Mouse (Mus musculus) T-helper 1 cell (primary cell): ENCODE results near the gene Smim22.

Source experiments
- in situ Hi-C: fragments of 300-600 bp; cut with MboI, MseI; formaldehyde crosslinking; loops from one replicate; pipeline ENCODE4 v1.15.1; 2025; ENCODE audit warnings: high pct_unique_total_duplicates

Smim22 gene

GRCm38 (mm10) chr16:5007067-5007466, at the start of gene Smim22:
TSS of gene Smim22 (plus strand) at chr16:5007288.
- in situ Hi-C loops = no loop called here

- in situ Hi-C loops = no loop called here
These were observed 49.6 kb upstream of the Smim22 start for GRCm38 (mm10) chr16:4957446-4957845.

DNA sequence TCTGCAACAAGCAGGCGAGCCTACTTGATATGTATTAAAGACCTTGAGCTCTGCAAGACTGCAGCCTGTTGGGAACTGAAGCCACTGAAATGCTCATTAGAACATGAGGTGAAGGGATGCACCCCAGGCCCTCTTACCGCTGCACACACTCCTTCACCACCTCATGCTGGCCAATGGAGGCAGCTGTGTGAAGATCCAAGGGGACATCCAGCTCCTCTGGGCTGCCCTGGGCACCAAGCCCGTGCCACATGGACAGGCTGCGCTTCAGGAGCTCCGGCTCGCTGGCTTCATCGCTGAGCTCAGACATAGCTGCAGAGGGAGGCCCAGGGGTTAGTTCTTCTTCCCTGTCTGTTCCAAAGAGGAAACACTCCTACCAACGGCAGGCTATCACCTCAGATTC, 46.8 kb upstream of the Smim22 start:
- in situ Hi-C loops = no loop called here

DNA sequence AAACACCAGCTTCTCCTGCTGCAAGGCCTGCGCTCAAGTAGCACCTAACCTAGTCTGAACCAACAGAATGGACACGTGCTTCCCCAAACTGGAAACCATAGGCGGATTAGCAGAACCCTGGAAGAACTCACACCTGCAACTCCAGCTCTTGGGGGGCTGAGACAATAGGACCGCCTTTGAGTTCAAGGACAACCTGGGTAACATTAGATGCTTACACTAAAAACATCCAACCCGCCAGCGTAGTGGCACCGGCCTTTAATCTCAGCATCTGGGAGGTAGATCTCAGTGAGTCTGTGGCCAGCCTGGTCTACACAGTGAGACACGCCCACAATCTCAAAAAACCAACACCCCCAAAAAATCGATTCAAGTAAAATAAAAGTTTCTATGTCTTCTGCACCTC, 43.7 kb upstream of the Smim22 start:
- in situ Hi-C loops = no loop called here

DNA sequence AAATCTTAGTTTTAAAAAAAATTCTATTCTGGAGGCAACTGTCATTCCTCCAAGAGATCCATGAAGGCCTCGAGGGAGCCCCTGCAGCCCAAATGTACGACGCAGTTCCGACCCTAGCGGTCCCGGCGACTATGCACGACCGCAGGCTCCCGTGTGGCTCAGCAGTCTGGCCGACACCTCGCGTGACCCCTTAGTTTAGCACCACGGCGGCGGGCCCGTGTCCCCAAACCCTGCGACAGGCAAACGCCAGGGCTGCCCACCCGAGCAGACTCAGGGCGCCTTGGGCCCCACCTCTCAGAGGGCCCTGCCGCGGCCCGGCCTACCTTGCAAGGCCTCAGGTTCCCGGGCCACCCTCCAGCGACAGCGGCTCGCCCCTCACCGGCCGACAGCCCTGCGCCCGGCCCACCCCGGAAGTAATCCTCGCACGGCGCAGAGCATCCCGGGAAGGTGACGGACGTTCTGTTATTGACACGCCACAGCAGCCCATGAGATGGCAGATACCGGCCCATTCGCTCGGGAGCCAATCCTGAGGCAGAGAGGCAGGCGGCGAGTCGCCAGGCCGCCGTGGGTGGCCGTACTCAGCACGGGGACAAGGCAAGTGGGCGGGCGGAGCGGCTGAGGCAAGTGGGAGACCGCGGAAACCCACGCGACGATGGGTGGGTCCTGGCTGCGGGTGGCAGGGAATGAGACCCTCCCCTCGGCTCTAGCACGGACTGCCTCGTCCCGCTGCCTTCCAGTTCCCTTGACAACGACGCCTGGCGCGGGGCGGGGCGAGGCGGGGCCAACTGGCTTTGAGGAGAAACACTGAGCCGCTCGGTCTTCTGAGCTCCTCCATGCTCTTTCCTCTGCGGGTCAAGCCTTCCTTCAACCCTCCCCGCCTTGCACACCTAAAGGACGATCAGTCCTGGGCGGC, 43.0 kb upstream of the Smim22 start, which contains the start of gene Anks3:
Anks3 (minus strand) TSS at position 409 of the 913 bp plus-strand sequence.
- in situ Hi-C loops = no loop called here

DNA sequence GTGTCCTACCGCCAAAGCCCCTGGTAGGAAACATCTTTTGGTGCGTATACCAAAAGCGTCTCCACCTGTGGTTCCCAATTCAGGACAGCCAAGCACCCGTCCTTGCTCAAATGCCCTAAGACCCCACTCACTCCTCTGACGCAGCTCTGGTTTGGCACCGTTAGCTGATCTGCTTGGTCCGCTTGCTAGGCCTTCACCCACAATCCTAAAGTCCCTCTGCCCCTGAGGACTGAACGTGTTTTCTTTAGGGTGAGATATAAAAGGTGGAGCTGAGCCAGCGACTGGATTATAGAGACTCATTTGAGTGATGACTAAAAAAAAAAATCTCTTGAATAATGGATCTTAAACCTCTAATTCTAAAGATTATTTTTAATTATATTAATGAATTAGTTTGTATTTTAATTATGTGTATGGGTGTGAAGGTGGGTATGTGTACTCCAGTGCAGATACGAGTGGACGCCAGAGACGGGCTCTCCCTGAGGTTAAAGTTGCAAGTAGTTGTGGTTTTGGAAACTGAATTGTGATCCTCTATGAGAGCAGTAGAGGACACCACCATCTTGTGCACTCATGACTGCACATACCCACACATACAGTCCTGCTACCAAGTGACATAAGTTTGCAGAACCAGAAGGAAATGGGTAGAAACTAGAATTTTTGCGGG, 42.2 kb upstream of the Smim22 start:
- in situ Hi-C loops = no loop called here

- in situ Hi-C loops = no loop called here
These were observed 41.5 kb upstream of the Smim22 start for GRCm38 (mm10) chr16:4965392-4966129.

DNA sequence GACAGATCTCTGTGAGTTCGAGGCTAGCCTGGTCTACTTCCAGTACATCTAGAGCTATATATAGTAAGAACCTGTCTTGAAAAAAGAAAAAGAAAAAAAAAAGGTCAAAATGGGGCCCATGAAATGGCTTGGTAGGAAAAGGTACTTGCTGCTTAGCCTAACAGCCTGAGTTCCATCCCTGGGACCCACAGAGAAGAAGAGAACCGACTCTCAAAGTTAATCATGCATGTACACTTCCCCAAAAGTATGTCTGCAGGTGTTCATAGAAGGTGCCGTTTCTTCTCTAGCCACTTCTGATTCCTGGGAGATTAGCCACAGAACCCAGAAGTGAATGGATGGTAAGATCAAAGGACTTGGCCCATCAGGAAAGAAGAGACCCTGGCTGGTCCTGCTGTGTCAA, 38.7 kb upstream of the Smim22 start:
- in situ Hi-C loops = no loop called here

- in situ Hi-C loops = no loop called here
These were observed 37.8 kb upstream of the Smim22 start for GRCm38 (mm10) chr16:4969055-4969843.

DNA sequence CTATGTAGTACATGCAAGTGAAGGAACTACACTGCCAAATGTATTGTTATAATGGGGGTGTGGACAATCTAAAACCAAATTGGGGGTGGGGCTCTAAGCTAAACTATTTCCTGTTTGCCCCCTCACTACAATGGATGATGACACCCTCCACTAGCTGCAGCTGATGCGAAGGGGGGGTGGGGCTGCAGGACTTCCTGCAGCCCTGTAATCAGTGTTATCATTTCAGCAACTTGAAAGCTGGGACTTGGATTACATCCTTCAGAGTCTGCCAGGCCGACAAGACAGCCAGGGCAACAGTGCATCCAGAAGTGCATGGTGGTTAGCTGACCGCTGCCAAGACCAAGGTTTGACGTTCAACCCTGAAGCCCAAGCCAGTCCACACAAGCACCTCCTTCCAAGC, 35.5 kb upstream of the Smim22 start:
- in situ Hi-C loops = no loop called here

GRCm38 (mm10) chr16:4974521-4974920, 32.6 kb upstream of the Smim22 start:
- in situ Hi-C loops = no loop called here

- in situ Hi-C loops = no loop called here
These were observed 30.9 kb upstream of the Smim22 start for GRCm38 (mm10) chr16:4976180-4976579.

DNA sequence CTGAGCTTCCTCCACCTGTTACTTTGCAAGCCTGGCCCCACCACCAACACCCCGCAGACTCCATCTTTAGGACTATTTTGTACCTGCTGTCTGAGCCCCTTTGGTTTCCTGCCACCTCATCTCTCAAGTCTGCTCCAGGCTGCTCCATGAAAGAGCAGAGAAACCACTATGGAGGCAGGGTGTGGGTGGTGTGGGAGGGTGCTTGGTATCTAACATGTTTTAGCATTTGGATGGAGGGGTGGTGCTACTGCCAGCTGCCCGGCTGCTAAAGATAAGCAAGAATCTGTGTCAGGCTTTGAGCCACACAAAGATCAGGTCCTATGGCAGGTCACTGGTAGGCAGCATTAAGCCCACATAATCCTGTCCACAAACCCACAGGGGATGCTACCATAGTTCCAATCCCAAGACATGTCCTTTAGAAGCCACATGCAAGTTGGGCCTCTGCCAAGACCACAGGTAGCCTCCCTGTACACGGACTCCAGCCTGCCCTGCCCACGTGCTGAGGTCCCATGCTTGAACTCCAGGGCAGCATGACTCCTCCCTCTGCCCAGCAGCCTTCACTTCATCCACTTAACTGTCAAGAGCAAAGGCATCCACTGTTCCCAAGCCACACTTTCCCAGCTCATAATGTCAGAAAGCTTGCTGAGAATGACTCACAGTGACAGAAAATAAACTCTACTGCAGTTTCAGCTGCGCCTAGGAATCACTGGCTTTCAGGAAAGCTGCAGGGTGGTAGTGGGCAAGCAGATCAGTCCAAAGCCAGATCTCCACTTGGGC, 28.6 kb upstream of the Smim22 start:
- in situ Hi-C loops = no loop called here

DNA sequence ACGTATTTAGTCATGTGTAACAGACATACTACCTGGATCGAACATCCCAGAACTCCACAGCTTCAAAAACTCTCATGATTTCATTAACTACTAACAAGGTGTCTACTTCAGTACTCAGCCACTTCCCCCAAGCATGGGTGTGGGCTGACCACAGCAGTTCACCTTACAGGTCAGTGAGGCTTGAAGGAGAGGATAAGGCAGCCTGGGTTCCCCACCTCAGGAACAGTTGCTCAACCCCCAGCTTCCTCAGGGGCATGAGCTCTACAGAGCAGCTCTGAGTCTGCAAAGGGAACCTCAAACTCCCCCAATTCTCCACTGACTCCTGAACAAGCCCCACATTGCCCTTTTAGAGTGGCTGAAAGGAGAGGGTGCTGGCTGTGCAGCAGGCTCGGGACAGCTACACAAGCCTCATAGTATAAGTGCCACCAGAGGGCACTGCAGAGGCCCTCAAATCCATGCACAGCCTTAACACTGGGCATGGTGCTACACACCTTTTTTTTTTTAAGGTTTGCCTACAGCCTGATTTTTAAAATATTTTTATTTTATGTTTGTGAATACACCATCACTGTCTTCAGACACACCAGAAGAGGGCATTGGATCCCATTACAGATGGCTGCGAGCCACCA, 27.2 kb upstream of the Smim22 start:
- in situ Hi-C loops = no loop called here

GRCm38 (mm10) chr16:4984717-4985116, 22.4 kb upstream of the Smim22 start:
- in situ Hi-C loops = loop anchor here (5.0 kb wide), 1 partner anchor 158 kb away; no protein-coding TSS in a partner anchor

DNA sequence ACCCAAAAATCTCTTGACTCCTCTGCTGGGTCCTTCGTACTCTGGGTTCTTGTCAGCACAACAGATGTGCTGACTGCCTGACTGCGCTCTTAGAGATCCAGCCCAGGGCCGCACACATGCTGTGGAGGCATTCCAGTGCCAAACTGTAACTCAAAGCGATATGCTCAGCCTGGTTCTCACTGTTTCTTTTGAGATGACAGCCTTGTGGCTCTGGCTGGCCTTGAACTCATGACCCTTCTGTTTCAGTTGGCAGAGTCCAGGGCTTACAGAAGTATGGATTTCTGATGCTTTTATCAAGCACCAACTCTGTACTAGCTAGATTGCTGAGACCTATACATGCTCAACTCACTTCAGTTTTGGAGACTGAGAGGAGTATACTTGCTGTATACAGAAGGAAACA, 13.8 kb upstream of the Smim22 start:
- in situ Hi-C loops = no loop called here

DNA sequence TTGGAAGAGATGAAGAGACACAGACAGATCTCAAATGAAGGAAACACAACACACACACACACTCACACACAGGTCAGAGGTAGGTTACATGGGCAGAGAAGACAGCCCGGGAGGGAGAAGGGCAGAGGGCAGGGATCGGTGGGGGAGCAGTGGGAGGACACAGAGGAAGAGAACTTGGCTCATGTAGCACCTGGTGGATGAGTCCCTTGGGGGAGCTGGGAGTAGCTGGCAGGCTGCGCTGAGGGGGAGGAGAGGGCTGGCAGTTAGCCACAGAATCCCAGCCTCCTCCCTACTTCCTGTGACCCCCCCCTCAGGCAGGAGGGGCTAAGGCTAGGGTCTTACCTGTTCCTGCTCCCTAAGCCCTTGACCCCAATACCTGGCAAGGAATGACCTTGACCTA, 9.5 kb upstream of the Smim22 start, which contains the start of gene Sept12:
Sept12 (minus strand) TSS at position 300 of the 400 bp plus-strand sequence.
- in situ Hi-C loops = no loop called here

GRCm38 (mm10) chr16:4998984-4999383, 8.1 kb upstream of the Smim22 start:
- in situ Hi-C loops = no loop called here

- in situ Hi-C loops = no loop called here
These were observed 6.5 kb upstream of the Smim22 start for GRCm38 (mm10) chr16:5000611-5001010.

- in situ Hi-C loops = no loop called here
These were observed 404 bp downstream of the Smim22 start for GRCm38 (mm10) chr16:5007492-5007891.
